Mouse (Mus musculus) G1E (cell line): ENCODE measurements around the gene Clec2i.
"Not testable (repeated sequence)": the region's sequence is repeated elsewhere in the genome, so short reads cannot be mapped to it uniquely, and the experiment has no call there.

Experiments used
- CTCF ChIP-seq: IDR thresholded peaks from 2 replicates; pipeline ENCODE4 v1.5.1; 2012; ENCODE audit warnings: low read depth, low read length, inconsistent platforms, mixed read lengths
- GATA1 ChIP-seq: IDR thresholded peaks from 2 replicates; pipeline ENCODE4 v1.6.1; 2012; ENCODE audit warnings: borderline replicate concordance, low read length, inconsistent platforms, mixed read lengths
- GATA2 ChIP-seq: IDR thresholded peaks from 2 replicates; pipeline ENCODE4 v1.6.1; 2012; ENCODE audit warnings: low read depth, low read length, inconsistent platforms, borderline replicate concordance
- POLR2AphosphoS5 ChIP-seq: IDR thresholded peaks from 2 replicates; pipeline ENCODE4 v1.6.1; 2012; ENCODE audit warnings: low read depth, low read length, inconsistent platforms; ENCODE audit not compliant: insufficient replicate concordance
- TAL1 ChIP-seq: conservative IDR thresholded peaks from 2 replicates; pipeline ENCODE4 v1.6.1; 2012; ENCODE audit warnings: low read depth, low read length, inconsistent platforms, mixed read lengths

DNA sequence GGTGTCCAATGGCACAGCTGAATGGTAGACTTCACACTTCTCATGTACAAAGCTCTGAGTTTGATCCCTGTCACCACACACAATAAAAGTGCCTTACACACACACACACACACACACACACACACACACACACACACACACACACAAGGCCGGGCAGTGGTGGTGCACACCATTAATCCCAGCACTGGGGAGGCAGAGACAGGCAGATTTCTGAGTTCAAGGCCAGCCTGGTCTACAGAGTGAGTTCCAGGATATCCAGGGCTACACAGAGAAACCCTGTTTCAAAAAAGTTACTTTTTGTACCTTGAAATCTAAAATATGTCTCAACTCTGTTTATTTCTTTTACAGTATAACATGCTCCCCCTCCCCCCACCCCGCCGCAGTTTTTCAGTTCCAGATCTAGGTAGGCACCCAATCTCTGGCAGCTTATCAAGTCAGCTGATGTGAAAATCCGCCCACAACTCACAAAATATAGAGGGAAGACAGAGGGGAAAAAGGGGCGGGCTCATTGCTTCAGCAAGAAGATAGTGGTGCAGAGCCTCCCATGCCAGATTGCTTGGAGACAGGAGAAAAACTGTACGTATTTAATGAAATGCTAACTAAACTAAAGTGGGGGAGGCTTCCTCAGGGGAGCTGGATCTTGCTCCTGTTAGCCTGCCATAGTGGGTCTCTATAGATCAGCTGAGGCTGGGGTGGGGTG lies at the start of gene Clec2i:
- TF ChIP-seq GATA1, CTCF, TAL1, POLR2AphosphoS5, GATA2: not testable (repeated sequence)
